Mouse (Mus musculus): ENCODE data around the gene Lipt2. TPM values are rescaled to one million over a fixed set of nuclear protein-coding genes. Genes with fewer than 3 reads are reported as not detected.
A peak's percentile ranks its signal among the peaks of the same experiment; 100 is the strongest.

The Lipt2 gene
- total RNA-seq (2021): 5.7 and 7.0 TPM in 2 replicates
- long read RNA-seq, experiment 1, partial matches to known transcripts: 0 of 4 reads
- long read RNA-seq, experiment 1, other reads (novel, unspliced or antisense): 0 of 4 reads
- long read RNA-seq, experiment 2, transcript Lipt2-201 (2 exons, 1,663 nt): major isoform, 6 of 6 reads
- long read RNA-seq, experiment 2, partial matches to known transcripts: 0 of 6 reads
- long read RNA-seq, experiment 2, other reads (novel, unspliced or antisense): 0 of 6 reads

DNA sequence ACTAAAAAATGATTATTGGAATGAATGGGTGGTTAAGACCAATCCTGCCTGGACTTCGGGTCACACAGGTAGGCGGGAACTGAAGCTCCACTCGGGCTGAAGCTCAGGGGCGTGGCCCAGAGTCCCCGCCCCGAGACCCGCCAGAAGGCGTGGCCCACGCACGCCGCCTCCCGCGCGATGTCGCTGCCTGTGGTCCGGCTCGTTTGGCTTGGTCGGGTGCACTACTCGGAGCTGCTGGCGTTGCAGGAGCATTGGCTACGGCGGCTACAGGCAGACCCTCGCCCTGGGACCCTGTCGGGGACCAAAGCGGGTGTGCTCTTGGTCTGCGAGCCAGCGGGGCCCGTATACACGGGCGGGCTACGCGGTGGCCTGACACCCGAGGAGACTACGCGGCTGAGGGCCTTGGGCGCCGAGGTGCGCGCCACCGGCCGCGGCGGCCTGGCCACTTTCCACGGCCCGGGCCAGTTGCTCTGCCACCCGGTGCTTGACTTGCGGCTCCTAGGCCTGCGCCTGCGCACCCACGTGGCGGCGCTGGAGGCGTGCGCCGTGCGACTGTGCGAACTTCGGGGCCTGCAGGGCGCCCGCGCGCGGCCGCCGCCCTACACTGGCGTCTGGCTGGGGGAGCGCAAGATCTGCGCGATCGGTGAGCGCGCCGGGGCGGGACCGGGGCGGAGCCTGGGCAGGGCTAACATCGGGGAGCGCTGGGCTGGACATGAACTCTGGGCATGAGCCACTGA, at the start of gene Lipt2:
Gene Lipt2 (plus strand): TSS at position 173 of the 737 bp plus-strand sequence.
- DNase-seq: peak; percentile 97

DNA sequence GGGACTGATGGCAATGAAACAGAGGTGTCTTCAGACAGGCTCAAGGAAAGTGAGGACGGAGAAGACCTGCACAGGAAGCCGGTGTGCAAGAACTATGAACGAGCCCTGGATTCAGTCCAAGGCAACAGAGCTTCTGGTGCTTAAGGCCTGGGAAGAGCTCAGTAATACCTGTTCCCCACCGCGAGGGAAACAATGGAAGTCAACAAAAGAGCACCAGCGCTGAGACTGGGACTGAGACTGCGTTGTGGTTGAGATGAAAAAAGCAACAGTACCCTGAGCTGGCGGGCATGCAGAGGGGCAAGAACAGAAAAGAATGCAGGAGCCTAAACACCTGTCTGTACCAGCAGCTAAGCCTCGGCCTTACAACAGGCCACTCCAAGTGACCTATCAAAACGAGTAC, 47.6 kb upstream of the Lipt2 start:
- no peak for DNase-seq

DNA sequence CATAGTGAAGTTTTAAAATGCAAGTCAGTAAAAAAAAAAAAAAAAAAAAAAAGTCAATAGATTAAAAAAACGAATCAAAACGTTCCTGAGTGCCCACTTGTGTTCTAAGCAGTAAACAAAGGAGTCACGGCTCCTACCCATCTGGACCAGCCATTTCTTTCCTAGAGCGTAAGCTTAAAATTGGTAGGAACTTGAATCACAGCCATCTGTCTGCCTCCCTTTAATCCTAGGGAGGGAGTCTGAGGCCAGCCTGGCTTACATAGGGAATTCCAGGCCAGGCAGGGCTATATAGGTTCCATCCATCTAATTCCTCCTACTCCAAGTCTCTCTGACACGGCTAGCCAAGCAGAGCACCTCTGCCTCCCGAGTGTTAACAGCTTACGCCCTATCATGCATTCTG, 45.3 kb upstream of the Lipt2 start:
- DNase-seq: no peak

DNA sequence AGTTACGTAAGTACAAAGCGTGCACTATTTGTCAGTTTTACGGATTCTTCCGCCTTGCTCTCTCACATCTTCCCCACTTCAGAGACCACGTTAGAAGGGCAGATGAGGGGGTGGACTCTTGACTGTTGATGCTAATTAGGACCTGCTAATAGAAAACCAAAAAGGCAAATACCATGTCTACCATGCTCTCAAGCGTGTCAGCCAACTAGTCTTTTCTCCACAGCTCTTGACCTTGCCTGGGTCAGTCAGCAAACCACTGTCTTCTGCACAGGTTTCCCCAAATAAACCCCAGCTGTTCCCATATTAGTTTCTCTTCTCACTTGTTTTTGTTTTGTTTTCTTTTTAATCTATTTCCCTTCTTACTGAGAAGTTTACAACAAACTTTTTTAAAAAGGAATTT, 44.8 kb upstream of the Lipt2 start:
- DNase-seq: no peak

DNA sequence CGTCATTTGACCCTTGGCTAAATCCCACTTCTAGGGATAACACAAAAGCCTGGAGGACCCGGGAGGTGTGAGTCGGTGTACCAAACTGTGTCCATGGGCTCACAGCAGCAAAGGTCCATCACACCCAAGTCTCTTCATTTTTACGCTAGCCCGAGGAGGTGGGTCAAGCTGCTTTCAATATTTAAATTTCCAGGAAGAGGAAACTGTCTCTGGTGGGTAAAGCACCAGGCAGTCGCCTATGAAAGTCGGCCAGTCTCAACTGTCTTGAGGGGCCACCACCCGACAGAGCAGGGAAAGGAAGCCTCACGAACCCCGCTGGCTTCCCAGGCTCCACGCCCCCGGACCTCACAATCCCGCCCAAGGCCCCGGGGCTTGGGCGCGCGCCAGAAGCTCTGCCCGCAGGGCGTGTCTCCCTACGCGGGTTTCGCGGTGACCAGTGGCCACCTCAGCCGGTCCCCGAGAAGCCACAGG, 38.3 kb upstream of the Lipt2 start:
- DNase-seq: peak; percentile 78

DNA sequence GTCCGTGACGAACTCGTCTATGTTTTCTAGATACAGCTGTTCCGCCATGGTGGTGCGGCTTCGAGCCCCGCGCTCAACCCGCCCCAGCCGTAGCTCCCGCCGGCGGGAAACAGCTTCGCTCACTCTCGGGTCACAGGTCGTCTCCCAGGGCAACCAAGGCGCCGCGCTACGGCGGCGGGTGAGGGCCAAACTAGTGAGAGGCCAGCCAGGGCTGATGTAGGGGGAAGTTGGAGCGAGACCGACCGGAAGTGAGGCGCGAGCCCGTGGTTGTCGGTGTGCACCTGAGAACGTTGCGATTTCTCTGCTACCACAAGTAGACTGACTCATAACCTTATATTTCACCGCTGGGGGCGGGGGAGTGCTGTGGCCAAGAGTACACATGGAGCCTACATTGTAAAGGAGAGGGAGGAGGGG, 37.7 kb upstream of the Lipt2 start, which contains the start of gene Pold3:
Gene Pold3 (minus strand): TSS at position 190 of the 414 bp plus-strand sequence.
- peak; percentile 100 for DNase-seq

DNA sequence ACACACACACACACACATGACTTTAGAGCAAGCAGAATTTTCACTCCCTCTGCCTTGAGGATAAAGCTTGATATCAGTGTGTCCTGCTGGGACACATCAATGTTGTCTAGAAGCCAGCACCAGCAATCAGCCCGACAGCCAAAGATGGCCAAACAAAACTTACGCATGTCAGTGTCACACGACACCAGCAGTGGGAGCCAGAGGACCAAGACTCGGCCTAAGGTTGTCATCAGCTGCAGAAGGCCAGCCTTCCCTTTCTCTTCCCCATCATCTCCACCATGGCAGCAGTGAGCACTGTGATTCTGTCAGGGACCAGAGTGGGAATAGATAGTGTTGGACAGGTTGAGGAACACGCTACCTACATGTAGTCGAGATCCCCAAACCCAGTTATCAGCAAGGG, 35.6 kb upstream of the Lipt2 start:
- peak; percentile 69 for DNase-seq

DNA sequence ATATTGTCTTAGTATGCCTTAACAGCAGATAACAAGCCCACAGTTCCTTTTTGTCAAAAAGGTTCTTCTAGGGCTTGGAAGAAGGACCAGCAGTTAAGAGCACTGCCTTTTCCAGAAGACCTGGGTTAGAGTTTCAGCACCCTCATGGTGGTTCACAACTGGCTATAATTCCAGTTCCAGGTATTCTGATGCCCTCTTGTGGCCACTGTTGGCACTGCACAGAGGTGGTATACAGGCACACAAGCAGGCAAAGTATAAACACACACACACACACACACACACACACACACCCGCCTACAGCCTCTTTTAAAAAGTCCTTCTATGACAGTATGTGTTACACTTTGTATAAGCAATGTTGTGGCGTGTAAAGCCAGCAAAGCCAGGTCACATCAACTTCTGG, 34.9 kb upstream of the Lipt2 start:
- DNase-seq: peak; percentile 53

DNA sequence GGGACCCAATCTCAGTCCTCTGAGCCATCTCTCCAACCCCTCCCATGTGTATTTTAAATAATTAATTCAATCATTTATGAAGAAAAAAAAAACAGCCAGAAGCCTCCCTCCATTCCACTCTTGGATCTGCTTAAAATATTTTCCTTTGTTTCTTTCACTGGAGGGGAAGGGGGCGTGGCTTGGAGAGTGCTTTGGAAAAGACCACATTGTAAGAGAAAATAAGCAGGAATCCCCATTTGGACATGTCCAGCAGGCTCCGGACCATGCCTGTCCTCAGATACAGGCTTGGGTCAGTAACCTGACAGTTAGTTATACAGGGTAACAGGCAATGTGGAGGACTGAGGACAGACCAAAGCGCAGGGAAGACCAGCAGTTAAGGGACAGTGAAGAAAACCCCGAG, 33.9 kb upstream of the Lipt2 start:
- no peak for DNase-seq

DNA sequence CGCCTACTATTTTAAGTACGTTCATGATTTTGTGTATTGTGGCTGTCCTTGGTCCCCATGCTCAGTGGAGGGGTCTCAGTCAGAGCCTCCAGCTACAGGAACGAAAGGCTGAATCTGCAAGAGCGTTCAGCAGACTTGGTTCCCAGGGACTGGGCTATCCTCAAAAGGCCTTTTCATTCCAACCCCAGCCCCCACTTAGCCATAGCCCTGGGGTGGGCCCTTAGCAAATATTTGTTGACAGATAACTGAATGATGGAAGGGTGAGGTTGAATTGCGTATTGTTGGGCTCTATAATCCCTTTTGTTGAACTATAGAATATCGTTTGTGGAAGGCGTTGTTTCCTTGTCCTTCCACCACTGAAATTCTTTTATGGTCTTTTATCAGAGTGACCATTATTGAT, 32.6 kb upstream of the Lipt2 start:
- no peak for DNase-seq

DNA sequence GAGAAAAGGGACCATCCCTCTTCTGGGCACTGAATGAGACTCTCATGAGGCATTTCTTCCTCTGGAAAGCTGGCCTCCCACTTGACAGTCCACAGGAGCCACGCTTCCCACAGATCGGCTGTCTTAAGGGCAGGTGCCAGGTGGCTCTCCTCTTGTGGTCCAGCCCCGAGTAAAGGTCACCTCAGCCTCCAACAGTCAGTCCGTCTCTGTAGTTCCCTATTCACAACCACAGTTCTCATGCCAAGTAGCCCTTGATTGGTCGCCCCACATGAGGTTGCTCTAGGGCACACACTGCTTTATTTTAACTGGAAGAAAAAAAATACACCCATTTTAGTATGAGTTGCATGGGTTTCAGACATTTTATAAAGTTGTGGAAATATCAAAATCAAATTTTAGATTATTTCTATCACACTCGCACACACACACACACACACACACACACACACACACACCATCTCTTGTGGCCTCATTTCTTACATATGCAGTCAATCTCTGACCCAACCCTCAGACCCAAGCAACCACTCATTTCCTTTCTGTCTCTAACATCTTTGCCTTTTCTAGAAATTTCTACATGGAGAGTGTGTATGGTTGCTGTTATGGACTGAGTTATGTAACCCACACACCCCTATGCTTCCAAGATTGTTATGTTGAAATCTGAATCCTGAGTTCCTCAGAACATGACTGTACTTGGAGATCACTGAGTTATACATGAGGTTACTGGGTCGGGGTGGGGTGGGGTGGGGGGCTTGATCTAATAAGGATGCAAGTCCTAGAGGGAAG, 30.6 kb upstream of the Lipt2 start:
- no peak for DNase-seq

DNA sequence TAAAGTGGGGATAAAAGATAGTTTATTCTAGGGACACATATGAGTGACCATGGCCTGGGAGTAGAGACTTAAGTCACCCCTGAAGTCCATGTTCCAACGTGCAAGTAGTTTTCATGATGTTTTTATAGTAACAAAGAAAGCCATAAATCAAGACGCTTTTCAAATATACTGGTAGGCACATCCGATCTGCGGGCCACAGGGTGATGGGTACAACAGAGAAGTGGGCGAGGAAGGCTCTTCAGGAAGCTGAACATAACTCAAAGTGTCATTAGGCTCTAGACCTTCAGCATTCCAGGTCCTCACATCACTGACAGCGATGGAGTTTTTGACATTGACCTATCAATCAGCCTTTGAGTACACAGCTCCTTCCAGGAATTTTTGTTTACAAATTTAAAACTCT, 28.5 kb upstream of the Lipt2 start:
- DNase-seq: no peak

DNA sequence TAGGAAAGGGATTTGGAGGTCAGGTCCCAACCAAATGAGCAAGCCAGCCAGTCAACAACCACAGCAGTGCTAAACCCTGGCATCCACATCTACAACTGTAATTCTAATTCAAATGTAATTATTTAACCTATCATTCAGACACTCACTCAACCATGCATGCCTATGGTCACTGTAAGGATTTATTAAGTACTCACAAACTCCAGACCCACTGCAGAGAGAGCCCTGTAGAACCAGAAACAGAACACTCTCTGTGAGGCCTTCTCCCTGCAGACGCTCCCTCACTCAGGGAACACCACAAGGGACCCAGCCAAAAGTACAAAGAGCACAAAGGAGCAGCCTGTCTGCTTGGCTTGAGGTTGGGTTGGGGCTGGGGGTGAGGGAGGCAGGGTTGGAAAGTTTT, 26.7 kb upstream of the Lipt2 start:
- no peak for DNase-seq

DNA sequence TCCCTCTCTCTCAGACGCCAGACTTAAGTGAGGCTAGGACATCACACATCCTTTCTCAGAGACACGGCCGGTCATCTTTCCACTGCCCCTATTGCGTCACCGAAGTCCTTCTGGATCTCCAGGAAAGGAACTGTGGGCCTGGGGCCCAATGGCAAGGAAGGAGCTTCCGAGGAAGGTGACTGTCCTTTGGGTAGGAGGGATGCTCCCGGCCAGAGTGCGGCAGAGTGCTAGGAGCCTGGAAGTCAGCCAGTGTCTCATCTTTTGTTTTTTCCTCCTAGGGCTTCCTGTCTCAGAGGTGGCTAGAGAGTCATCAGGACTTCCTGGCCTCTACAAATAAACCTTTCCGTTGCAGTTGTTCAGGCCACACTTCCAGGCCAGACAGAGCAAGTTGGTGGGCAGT, 22.0 kb upstream of the Lipt2 start:
- peak; percentile 50 for DNase-seq

DNA sequence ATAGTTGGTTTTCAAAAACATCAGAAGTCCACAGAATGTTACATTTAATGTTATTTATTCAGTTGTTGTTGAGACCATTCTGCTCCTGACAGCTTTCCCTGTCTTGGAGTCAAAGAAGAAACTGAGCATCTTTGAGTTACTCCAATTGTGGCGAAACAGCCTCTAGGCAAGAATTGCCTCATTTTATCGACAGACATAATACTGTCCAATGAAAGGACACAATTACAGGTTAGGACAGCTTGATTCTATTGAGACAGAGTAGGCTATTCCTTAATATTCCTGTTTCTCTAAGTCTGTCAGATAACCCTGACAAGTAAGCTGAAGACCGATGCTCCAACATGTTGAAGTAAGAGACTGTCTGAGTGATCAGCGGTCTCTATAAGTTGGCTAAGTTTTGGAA, 21.0 kb upstream of the Lipt2 start:
- no peak for DNase-seq

DNA sequence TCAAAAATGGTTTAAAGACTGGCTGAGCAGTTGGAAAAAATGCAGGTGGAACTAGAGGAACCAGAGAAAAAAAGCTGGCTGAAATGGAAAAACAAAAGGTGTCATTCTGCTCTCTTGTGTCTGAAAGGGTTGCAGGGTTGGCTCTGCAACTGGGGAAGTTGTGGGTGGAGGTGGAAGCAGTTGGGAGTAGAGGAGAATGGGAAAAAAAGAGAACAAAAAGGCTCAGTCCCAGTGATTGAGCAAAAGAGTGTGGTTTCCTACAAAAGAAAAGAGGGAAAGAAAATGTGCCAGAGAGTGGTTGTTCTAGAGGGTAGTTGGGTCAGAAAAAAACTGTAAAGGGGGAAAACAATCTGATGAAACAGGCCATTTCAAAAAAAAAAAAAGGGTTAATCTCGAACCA, 18.5 kb upstream of the Lipt2 start:
- no peak for DNase-seq

DNA sequence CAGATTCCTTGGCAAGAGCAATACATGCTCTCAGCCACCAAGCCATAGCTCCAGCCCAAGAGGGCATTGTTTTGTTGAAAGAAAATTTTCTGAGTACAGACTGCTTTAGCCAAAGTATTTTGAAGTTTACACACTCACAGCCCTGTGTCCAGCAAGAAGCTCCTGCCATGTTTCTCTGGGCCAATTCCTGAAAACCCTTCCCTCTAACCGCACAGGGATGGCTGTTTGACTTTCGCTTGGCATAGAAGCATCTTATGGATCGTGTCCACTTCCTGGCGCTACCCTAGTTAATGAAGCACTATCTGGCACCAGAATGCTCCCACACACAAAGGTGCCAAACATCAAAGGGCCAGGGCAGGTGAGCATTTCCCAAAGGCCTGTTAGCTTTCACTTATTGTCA, 10.5 kb upstream of the Lipt2 start:
- no peak for DNase-seq

DNA sequence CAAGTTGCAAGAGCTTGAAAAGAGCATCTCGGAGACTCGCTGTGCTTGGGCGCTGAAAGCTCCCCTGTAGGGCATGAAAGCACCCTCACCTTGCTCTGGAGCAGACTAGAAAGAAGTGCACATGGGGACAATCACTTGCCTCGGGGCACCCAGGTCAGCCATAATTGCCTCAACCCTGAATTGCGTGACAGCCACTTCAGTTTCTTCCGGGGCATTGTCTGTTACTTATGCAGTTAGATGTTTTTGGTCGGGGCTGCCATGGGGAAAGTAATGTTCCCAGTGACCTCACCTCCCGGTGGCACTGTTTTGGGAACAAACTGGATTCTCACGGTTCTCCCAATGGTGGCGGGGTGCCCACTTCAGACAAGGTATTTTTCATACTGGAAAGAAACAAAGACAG, 9.0 kb upstream of the Lipt2 start:
- DNase-seq: peak; percentile 30

DNA sequence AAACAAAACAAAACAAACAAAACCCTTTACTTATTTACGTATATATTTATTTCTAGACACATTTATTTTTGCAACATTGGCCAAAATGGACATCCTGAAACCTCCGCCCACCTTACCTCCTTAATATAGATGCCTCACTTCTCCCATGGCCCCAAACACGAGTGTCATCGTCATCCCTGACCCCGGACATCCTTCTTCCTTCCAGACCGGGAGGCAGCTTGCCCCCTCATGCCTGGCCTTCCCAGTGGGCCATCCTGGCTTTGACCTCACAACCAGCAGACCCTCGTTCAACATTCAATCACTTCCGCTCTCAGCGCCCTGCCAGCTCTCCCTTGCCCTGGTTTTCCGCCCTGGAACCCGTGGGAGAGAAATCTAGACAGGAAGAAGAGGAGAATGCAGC, 8.5 kb upstream of the Lipt2 start:
- DNase-seq: peak; percentile 43

DNA sequence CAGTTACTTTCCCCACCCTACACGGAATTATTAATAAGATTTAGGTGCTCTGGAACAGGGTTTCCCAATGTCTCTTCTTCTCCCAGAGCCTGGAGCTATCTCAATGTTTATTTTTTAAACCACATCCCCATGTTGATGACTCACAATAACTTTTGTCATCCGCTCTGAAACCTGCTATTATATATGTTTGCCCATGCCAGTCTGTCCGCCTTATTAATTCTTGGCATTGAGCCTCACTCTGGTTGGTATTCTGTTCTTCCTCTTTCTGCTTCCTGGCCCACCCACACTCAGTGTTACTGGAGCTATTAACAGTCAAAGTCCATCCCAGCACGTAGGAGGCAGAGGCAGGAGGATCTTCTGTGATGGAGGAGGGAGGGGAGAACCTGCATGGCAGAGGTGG, 1.4 kb upstream of the Lipt2 start:
- no peak for DNase-seq

DNA sequence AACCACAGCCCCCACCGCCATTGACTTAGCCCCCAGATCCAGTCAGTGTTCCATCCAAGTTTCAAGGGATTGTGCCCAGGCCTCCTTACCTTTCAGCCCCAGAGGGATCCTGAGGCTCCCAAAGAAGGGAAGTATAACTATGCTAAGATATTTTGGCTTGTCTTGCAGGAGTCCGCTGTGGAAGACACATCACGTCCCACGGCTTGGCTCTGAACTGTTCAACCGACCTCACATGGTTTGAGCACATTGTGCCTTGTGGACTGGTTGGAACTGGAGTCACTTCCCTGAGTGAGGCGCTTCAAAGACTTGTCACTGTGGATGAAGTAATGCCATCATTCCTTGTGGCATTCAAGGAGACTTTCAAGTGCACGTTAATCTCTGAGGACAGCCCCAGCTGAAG, 929 bp downstream of the Lipt2 start:
- peak; percentile 52 for DNase-seq

DNA sequence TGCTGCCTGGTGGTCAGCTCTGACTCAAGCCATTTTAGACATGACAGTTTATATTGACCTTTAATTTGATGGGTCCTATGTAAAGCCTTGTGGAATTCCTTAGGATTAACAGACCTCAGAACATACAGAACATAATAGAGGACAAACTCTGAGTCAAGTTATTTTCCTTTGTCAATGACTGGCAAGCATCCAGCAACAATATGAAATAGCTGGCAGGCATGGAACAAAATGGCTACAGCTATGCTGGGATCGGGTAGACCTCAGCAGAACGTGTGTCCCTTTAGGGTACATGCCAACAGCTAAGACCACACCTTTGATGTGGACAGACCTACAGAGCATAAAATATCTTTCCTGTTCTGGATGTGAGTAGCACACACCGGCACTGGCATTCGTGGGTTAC, 4.4 kb downstream of the Lipt2 start:
- DNase-seq: no peak

DNA sequence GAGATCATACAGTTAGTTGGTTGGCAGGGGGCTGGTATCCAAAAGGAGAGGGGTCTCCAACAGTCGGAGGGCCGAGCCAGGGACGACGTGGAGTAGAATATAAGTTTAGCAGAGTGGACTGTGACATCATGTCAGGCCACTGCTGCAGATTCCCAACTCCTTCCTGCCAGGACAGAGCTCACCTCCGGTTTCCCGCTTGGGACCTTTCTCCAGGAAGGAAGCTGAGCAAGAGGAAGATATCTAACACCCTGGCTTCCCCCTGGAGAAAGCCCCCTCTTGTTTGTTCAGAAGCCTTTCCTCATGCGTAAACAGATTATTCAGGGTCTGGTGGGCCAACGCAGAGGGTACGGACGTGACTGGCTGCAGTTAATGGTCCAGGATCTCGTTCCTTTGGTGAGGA, 9.6 kb downstream of the Lipt2 start:
- peak; percentile 15 for DNase-seq
